Mouse (Mus musculus): ENCODE data around the gene Capn10. TPM values are rescaled to one million over a fixed set of nuclear protein-coding genes. Genes with fewer than 3 reads are reported as not detected.

Gene Capn10
- total and polyA plus RNA-seq, 3 experiments = 11.9 to 16.1 (median 15.9) TPM

- Histone ChIP-seq H3K4me2 (ENCODE audit: insufficient read depth, low read depth, poor library complexity, severe bottlenecking) (peak overlapping the region; percentile 75), H3K4me3 (replicated peaks in 1 of 3; ENCODE audit: low read depth in 2 of 3, low read length in 2 of 3, poor library complexity in 1 of 3) (peak overlapping the region; percentile 59 to 93 (median 69)), H3K36me3 (replicated peaks in 1 of 2; ENCODE audit: control insufficient read depth in 1 of 2, insufficient read depth in 1 of 2, low read length in 1 of 2) (peaks cover 15 to 31% of the 10 kb centered on the region in 2 experiments), H3K27me3 (replicated peaks) (peaks cover 11% of the 10 kb centered on the region), H3K27ac (ENCODE audit: insufficient read depth, low read depth) (no peak overlapping the region), H3K4me1 (ENCODE audit: control insufficient read depth in 1 of 2, insufficient read depth in 2 of 2) (peaks cover 12 to 36% of the 10 kb centered on the region in 2 experiments), H3K9me3 (replicated peaks; ENCODE audit: low read length) (no peaks in the 10 kb centered on the region), H3K79me2 (replicated peaks; ENCODE audit: control insufficient read depth, extremely low read depth, insufficient read depth, poor library complexity, severe bottlenecking) (no peaks in the 10 kb centered on the region), H3K9ac (ENCODE audit: insufficient read depth, low read depth) (peak overlapping the region; percentile 79)
- no peak for DNase-seq (ENCODE audit: extremely low read depth)
- TF ChIP-seq ELF1 (IDR thresholded peaks at IDR 0.05; ENCODE audit: low read depth, low read length) = 0 out of 2 replicates have a peak, but pooled peaks have one; percentile 3
- TF ChIP-seq MAX (IDR thresholded peaks at IDR 0.05; ENCODE audit: low read length) = no peak
- 0 out of 2 replicates have a peak, but pooled peaks have one; percentile 21 for TF ChIP-seq BHLHE40 (IDR thresholded peaks at IDR 0.05; ENCODE audit: low read depth, low read length)
- TF ChIP-seq ZMIZ1 (IDR thresholded peaks at IDR 0.05; ENCODE audit: low read depth, low read length) = no peak
- 0 out of 2 replicates have a peak, but pooled peaks have one; percentile 14 for TF ChIP-seq MXI1 (IDR thresholded peaks at IDR 0.05; ENCODE audit: low read depth, low read length)
- TF ChIP-seq KAT2A (IDR thresholded peaks at IDR 0.05; ENCODE audit: insufficient replicate concordance, low read length) = no peak
- no peak for TF ChIP-seq POLR2AphosphoS2 (IDR thresholded peaks at IDR 0.05; ENCODE audit: low read depth, low read length)
- no peak for TF ChIP-seq MYC (IDR thresholded peaks at IDR 0.05; ENCODE audit: low read depth, low read length)
- no peak for TF ChIP-seq E2F4 (IDR thresholded peaks at IDR 0.05; ENCODE audit: insufficient replicate concordance, low read depth, low read length)
- peak; percentile 21 for TF ChIP-seq UBTF (IDR thresholded peaks at IDR 0.05; ENCODE audit: low read depth, low read length)
- TF ChIP-seq ZC3H11A (IDR thresholded peaks at IDR 0.05; ENCODE audit: low read depth, low read length) = no peak
- no peak for TF ChIP-seq JUND (conservative IDR thresholded peaks at IDR 0.05; ENCODE audit: low read depth, low read length)
- TF ChIP-seq CHD1 (IDR thresholded peaks at IDR 0.05; ENCODE audit: low read depth, low read length) = no peak
- no peak for TF ChIP-seq POLR2A (IDR thresholded peaks at IDR 0.05; ENCODE audit: low read depth, low read length)
- peak; percentile 0; the same call in 1 of the 2 replicates for TF ChIP-seq TCF12 (IDR thresholded peaks at IDR 0.05; ENCODE audit: low read depth, low read length)
- no peak for TF ChIP-seq ZNF384 (IDR thresholded peaks at IDR 0.05; ENCODE audit: low read depth, low read length)
- in situ Hi-C loops (cut with MboI; ENCODE audit: low pct_ligation_motif_present, low pct_unique_long_range_greater_than_20kb, low sequenced_read_pairs) (no loop called here), dilution Hi-C loops (cut with MboI; ENCODE audit: extremely low pct_ligation_motif_present, extremely low pct_unique_long_range_greater_than_20kb, low sequenced_read_pairs) (no loop called here)
Measured at GRCm38 (mm10) chr1:92910925-92911720, 23.1 kb upstream of the Capn10 start.

- Histone ChIP-seq H3K4me1 (ENCODE audit: control insufficient read depth in 1 of 2, insufficient read depth in 2 of 2) (peaks cover 12 to 36% of the 10 kb centered on the region in 2 experiments), H3K36me3 (replicated peaks in 1 of 2; ENCODE audit: control insufficient read depth in 1 of 2, insufficient read depth in 1 of 2, low read length in 1 of 2) (peaks cover 21 to 37% of the 10 kb centered on the region in 2 experiments), H3K4me2 (ENCODE audit: insufficient read depth, low read depth, poor library complexity, severe bottlenecking) (peak overlapping the region; percentile 75), H3K9me3 (replicated peaks; ENCODE audit: low read length) (no peaks in the 10 kb centered on the region), H3K27me3 (replicated peaks) (peaks cover 11% of the 10 kb centered on the region), H3K27ac (ENCODE audit: insufficient read depth, low read depth) (no peak overlapping the region), H3K9ac (ENCODE audit: insufficient read depth, low read depth) (peak overlapping the region; percentile 79), H3K4me3 (replicated peaks in 1 of 3; ENCODE audit: low read depth in 2 of 3, low read length in 2 of 3, poor library complexity in 1 of 3) (peak overlapping the region; percentile 59 to 93 (median 69)), H3K79me2 (replicated peaks; ENCODE audit: control insufficient read depth, extremely low read depth, insufficient read depth, poor library complexity, severe bottlenecking) (no peaks in the 10 kb centered on the region)
- dilution Hi-C loops (cut with MboI; ENCODE audit: extremely low pct_ligation_motif_present, extremely low pct_unique_long_range_greater_than_20kb, low sequenced_read_pairs) = no loop called here
- TF ChIP-seq MXI1 (IDR thresholded peaks at IDR 0.05; ENCODE audit: low read depth, low read length) (0 out of 2 replicates have a peak, but pooled peaks have one; percentile 23), ZC3H11A (IDR thresholded peaks at IDR 0.05; ENCODE audit: low read depth, low read length) (no peak)
- no peak for DNase-seq (ENCODE audit: extremely low read depth)
- in situ Hi-C loops (cut with MboI; ENCODE audit: low pct_ligation_motif_present, low pct_unique_long_range_greater_than_20kb, low sequenced_read_pairs) = no loop called here
Measured at GRCm38 (mm10) chr1:92911721-92912138, 22.4 kb upstream of the Capn10 start.

Measured in CH12.LX (cell line).